Mouse (Mus musculus): ENCODE measurements around the gene Tbc1d2.

GRCm38 (mm10) chr4:46630390-46630789 is 19.6 kb downstream of the Tbc1d2 start:
- no peak for TF ChIP-seq POLR2A (IDR thresholded peaks at IDR 0.05; ENCODE audit: low read depth, low read length)
- no peak for TF ChIP-seq CTCF (IDR thresholded peaks at IDR 0.05; ENCODE audit: extremely low read depth, insufficient read depth, insufficient read length, insufficient replicate concordance)

Data from spleen, adult 2 months (tissue).